Mouse (Mus musculus): Measurements from ENCODE around the gene Neurod2.

DNA sequence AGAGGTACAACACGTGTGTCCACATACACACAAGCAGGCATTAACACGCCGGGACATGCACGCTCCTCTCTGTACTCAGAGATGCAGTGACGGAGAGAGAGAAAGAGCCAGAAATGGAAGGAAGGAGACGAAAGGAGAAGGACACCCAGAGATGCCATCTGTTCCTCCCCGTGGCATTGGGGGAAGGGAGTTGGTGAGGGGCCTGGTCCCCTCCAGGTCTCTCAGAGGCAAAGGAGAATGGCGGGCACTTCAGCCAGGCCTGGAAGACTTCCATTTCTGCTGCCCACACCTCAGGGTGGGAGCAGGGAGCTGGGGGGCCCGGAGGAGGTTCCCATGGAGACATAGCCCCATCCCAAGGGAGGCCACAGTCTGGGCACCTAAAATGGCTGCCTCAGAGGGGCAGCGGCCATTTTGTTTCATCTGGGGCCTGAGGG is 3.8 kb upstream of the Neurod2 start:
- no peak for TF ChIP-seq POLR2A (IDR thresholded peaks at IDR 0.05; ENCODE audit: low read depth, low read length)
- no peak for TF ChIP-seq CTCF (IDR thresholded peaks at IDR 0.05; ENCODE audit: borderline replicate concordance, insufficient read depth, low read length)

All from embryonic fibroblast, embryonic 13.5 days (primary cell).